Mouse (Mus musculus) hindbrain, embryonic 11.5 days (tissue): ENCODE measurements around the gene Fam129b. TPM values are rescaled to one million over a fixed set of nuclear protein-coding genes. Genes with fewer than 3 reads are reported as not detected.

ENCODE experiments used
- ATAC-seq: fragments of 200-750 bp; cut with Nextera tagmentation; 2 replicates; pipeline ENCODE4 v1.8.0; 2017; ENCODE audit warnings: mild to moderate bottlenecking, moderate TSS enrichment, moderate library complexity; ENCODE audit not compliant: low FRiP score
- DNase-seq: peaks from one replicate; pipeline ENCODE4 v3.0.0-alpha.2; 2015; ENCODE audit warnings: low spot score
- H3K27ac ChIP-seq: fragments of 300-500 bp; sonication (generic); 2 replicates; pipeline ENCODE4 v1.5.1; 2014; ENCODE audit warnings: mild to moderate bottlenecking, low read depth, low read length
- H3K27me3 ChIP-seq: fragments of 300-500 bp; sonication (generic); 2 replicates; pipeline ENCODE4 v1.6.1; 2014; ENCODE audit warnings: mild to moderate bottlenecking, low read length, moderate library complexity, mixed read lengths; ENCODE audit not compliant: control insufficient read depth, insufficient read depth
- H3K36me3 ChIP-seq: fragments of 300-500 bp; sonication (generic); 2 replicates; pipeline ENCODE4 v1.6.1; 2014; ENCODE audit warnings: mild to moderate bottlenecking, low read length, moderate library complexity, mixed read lengths; ENCODE audit not compliant: control insufficient read depth, insufficient read depth
- H3K4me1 ChIP-seq: fragments of 300-500 bp; sonication (generic); replicated peaks from 2 replicates; pipeline ENCODE4 v1.6.1; 2014; ENCODE audit warnings: low read length, mixed read lengths; ENCODE audit not compliant: control insufficient read depth, insufficient read depth
- H3K4me2 ChIP-seq: fragments of 300-500 bp; sonication (generic); replicated peaks from 2 replicates; pipeline ENCODE4 v1.6.1; 2014; ENCODE audit warnings: mild to moderate bottlenecking, low read depth, low read length
- H3K4me3 ChIP-seq: fragments of 300-500 bp; sonication (generic); 2 replicates; pipeline ENCODE4 v1.5.1; 2014; ENCODE audit warnings: low read depth, low read length
- H3K9ac ChIP-seq: fragments of 300-500 bp; sonication (generic); 2 replicates; pipeline ENCODE4 v1.6.1; 2014; ENCODE audit warnings: low read depth, low read length
- H3K9me3 ChIP-seq: fragments of 300-500 bp; sonication (generic); 2 replicates; pipeline ENCODE4 v1.6.1; 2016; ENCODE audit warnings: low read length; ENCODE audit not compliant: control insufficient read depth
- WGBS: fragments of 180-500 bp; shearing (Covaris S2); extraction: QIAGEN DNeasy Blood & Tissue Kit; methylation state at CpG from one replicate; pipeline ENCODE4 v1.1.7; 2014; 5-methylcytosine and 5-hydroxymethylcytosine counted together
- polyA plus RNA-seq: library from polyadenylated mRNA; unstranded; fragments of >200 nt; fragmentation: Nextera tagmentation; extraction: Ambion mirVana; gene quantifications from 2 replicates; pipeline ENCODE4 v1.2.1, GENCODE M21; 2014

Fam129b gene
- polyA plus RNA-seq, 1 experiment from 2014 or later = 11.6 TPM

DNA sequence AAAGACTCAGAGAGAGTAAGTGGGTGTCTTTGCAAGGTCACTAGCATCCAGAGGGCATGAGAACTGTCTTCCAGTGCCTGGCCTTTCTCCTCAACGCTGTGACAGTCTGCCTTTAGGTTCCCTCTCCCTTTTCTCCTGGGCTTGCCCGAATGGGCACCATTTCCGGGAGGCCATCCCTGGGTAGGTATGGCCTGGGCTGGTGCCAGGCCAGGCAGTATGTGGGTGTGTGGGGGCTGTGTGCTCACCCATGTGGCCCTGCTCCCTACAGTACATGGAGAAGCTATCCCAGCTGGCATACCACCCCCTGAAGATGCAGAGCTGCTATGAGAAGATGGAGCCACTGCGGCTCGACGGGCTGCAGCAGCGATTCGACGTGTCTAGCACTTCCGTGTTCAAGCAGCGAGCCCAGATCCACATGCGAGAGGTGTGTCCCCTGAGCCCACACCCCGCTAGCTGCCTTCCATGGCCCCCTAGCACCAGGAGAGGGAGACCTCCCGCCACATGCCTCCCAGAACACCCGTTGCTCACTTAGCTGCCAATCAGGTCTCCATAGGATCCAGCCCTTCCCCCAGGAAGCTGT is 46.0 kb downstream of the Fam129b start:
- ATAC-seq = no peak
- 92% methylated on average over 15 of the region's 15 CpGs for WGBS
- Histone ChIP-seq H3K4me2 (no peak overlapping the region), H3K4me1 (no peaks in the 10 kb centered on the region), H3K27ac (no peak overlapping the region), H3K36me3 (0 out of 2 replicates have a peak, but pooled peaks cover 8% of the 10 kb centered on the region), H3K9ac (no peak overlapping the region), H3K9me3 (no peaks in the 10 kb centered on the region), H3K27me3 (no peaks in the 10 kb centered on the region), H3K4me3 (no peak overlapping the region)
- DNase-seq = no peak

- WGBS = 87% methylated on average over 13 of the region's 13 CpGs
- DNase-seq = no peak
- 0 out of 2 replicates have a peak, but pooled peaks cover 8% of the 10 kb centered on the region for H3K36me3 ChIP-seq
- H3K4me3 ChIP-seq = no peak overlapping the region
- no peaks in the 10 kb centered on the region for H3K27me3 ChIP-seq
- no peaks in the 10 kb centered on the region for H3K4me1 ChIP-seq
- no peak overlapping the region for H3K9ac ChIP-seq
- ATAC-seq = no peak
- no peak overlapping the region for H3K27ac ChIP-seq
- H3K4me2 ChIP-seq = no peak overlapping the region
- H3K9me3 ChIP-seq = no peaks in the 10 kb centered on the region
These were observed 46.6 kb downstream of the Fam129b start for GRCm38 (mm10) chr2:32922564-32922963.

DNA sequence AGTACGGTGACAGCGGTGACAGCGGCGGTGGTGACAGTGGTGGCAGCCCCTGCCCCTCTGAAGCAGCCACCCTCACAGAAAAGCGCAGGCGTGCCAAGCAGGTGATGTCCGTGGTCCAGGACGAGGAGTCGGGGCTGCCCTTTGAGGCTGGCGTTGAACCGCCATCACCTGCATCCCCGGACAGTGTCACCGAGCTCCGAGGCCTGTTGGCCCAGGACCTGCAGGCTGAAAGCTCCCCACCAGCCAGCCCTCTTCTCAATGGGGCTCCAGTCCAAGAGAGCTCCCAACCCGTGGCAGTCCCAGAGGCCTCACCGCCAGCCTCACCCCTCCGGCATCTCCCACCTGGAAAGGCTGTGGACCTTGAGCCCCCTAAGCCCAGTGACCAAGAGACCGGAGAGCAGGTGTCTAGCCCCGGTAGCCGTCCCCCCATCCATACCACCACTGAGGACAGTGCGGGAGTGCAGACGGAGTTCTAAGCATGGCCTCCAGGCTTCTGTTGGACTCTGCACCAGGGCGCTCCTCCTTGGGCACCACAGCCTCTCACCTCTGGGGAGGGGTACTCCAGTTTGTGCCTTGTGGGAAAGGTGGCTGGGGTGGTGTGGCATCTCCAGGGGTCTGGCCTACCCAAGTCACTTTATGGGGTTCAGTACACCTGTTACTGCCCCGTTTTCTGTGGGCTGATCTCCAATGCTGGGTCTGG is 47.8 kb downstream of the Fam129b start:
- no peak overlapping the region for H3K27ac ChIP-seq
- WGBS = 93% methylated on average over 24 of the region's 24 CpGs
- no peak overlapping the region for H3K4me3 ChIP-seq
- DNase-seq (no peak), ATAC-seq (no peak)
- no peak overlapping the region for H3K4me2 ChIP-seq
- no peaks in the 10 kb centered on the region for H3K4me1 ChIP-seq
- H3K36me3 ChIP-seq = 0 out of 2 replicates have a peak, but pooled peaks cover 8% of the 10 kb centered on the region
- H3K27me3 ChIP-seq = no peaks in the 10 kb centered on the region
- H3K9ac ChIP-seq = no peak overlapping the region
- no peaks in the 10 kb centered on the region for H3K9me3 ChIP-seq

DNA sequence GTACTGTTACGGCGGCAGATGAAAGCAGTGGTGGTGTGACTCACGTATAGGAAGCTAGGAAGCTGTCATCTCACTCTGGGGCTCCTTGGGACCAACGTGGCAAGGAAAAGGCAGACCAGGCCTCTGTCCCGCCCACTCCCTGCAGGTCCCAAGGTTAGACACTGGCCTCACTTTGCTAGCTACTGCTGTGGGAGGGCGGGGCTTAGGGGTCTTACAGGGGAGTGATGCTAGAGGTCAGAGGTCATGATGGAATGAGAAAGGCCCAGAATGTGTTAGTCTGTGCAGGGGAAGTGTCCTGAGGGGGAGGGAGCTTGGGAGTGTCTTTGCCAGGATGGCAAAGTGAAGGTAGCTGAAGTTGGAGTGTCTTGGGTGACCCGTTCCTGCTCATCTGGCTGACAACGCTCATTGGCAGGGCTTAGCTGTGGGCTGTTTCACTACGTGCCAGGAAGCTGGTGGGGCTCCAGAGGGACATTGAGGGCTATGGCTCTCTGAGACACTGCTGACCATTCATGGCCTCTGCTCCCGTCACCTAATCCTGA is 48.5 kb downstream of the Fam129b start:
- no peak overlapping the region for H3K4me2 ChIP-seq
- ATAC-seq = no peak
- DNase-seq = no peak
- H3K36me3 ChIP-seq = 0 out of 2 replicates have a peak, but pooled peaks cover 5% of the 10 kb centered on the region
- no peaks in the 10 kb centered on the region for H3K9me3 ChIP-seq
- H3K27me3 ChIP-seq = no peaks in the 10 kb centered on the region
- H3K4me3 ChIP-seq = no peak overlapping the region
- H3K4me1 ChIP-seq = no peaks in the 10 kb centered on the region
- H3K27ac ChIP-seq = no peak overlapping the region
- no peak overlapping the region for H3K9ac ChIP-seq
- WGBS = 82% methylated on average over 10 of the region's 10 CpGs

DNA sequence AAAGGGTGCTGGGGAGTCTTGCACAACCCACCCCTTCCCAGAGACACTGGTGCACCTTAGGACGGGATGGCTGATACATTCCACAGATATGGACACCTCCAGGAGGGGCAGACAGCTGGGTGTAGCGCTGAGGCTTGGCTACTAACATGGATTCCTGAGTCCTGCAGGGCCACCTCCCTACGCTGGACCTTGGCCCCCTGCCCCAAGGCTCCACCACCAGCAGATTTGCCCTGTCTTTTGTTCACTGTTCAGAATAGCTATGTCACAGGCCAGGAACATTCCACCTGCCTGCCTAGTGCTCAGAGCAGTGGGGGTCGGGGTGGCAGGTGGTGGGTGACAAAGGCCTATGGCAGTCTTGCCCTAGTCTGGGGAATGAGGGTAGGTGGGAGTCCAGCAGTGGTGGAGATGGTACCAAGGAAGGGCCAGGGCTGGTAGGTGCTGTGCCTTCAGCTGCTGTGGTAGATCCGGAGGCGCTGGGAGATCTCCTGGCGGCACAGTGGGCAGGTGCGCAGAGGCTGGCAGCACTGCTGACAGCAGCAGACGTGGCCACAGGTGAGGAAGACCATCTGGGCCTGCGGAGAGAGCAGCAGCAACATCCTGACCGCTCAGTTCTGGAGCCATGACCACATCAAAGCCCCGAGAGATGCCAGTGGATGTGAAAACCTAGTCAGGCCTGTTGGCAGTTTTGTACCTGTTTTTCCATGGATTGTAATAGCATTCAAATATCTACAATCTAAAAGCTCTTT is 50.6 kb downstream of the Fam129b start:
- H3K9ac ChIP-seq = no peak overlapping the region
- no peaks in the 10 kb centered on the region for H3K4me1 ChIP-seq
- no peak overlapping the region for H3K27ac ChIP-seq
- DNase-seq = no peak
- ATAC-seq = no peak
- 0 out of 2 replicates have a peak, but pooled peaks cover 4% of the 10 kb centered on the region for H3K36me3 ChIP-seq
- no peak overlapping the region for H3K4me3 ChIP-seq
- no peaks in the 10 kb centered on the region for H3K9me3 ChIP-seq
- no peaks in the 10 kb centered on the region for H3K27me3 ChIP-seq
- 92% methylated on average over 12 of the region's 12 CpGs for WGBS
- H3K4me2 ChIP-seq = no peak overlapping the region

DNA sequence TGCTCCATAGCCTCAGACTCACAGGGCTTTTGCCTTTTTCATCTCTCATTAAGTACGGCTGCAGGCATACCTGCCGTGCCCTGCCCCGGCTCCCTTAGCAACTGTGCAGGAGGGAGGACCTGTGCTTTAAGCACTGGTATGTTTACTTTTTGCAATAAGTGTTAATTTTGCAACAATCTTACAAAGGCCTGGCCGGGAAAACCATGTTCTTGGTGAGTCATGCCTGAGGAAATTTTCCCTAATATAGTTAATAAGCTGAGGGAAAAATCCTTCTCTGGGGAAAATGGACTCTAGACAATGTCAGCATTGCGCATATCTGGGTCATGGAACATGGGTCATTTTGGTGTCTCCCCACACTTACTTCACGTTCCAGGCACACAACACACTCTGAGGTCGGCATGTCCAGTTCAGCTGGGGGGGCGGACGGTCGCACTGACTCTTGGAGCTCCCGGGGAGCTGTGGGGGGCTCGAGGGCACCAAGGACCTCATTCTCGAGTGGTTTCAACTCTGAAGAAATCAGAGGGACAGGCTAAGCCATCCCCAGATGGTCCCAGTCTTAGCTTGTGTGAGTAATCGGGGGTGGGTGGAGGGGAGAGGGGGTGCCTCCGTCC is 51.8 kb downstream of the Fam129b start:
- Histone ChIP-seq H3K4me2 (no peak overlapping the region), H3K9ac (no peak overlapping the region), H3K27me3 (no peaks in the 10 kb centered on the region), H3K9me3 (no peaks in the 10 kb centered on the region), H3K4me1 (no peaks in the 10 kb centered on the region), H3K27ac (no peak overlapping the region), H3K4me3 (no peak overlapping the region), H3K36me3 (0 out of 2 replicates have a peak, but pooled peaks cover 4% of the 10 kb centered on the region)
- 81% methylated on average over 15 of the region's 15 CpGs for WGBS
- DNase-seq = no peak
- no peak; the same call in 1 of the 2 replicates for ATAC-seq

DNA sequence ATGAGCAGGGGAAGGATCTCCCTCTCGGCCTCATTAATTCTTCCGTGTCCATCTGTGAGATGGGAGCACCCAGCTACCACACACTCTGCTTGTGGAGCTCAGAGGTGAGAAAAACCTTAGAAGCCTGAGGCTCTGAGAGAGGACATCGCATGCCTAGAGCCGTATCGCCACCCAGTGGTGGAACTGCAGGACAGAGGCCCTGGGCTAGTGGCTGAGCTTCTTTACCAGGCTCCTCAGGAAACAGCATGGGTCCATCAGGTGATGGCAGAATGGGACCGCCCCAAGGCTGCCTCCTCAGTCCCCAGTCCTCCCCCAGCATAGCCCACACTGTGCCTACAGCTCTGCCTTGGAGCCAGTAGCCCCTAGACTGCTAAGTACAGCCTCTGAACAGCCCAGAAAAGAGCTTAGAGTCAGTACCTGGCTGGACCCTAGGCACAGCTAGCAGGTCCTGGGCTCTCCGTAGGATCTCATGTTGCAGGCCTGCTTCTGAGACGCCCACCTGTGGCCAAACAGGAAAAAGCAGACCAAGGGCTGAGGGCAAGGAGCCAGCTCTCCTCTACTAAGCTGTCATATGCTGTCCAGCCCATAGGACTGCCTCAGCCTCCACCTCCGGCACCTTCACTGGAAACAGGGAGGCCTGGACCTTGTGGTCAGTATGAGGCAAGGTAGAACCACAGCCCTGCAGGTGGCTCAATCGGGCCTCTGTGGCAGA is 52.5 kb downstream of the Fam129b start:
- Histone ChIP-seq H3K9ac (no peak overlapping the region), H3K27ac (no peak overlapping the region), H3K36me3 (no peaks in the 10 kb centered on the region), H3K4me2 (no peak overlapping the region), H3K9me3 (no peaks in the 10 kb centered on the region), H3K4me1 (no peaks in the 10 kb centered on the region), H3K4me3 (no peak overlapping the region), H3K27me3 (no peaks in the 10 kb centered on the region)
- WGBS = 31% methylated on average over 10 of the region's 10 CpGs
- DNase-seq (peak; percentile 69), ATAC-seq (peak; percentile 36; the same call in 1 of the 2 replicates)
